Mouse (Mus musculus) heart, postnatal 0 days (tissue): ENCODE measurements around the gene Npr3. TPM values are rescaled to one million over a fixed set of nuclear protein-coding genes. Genes with fewer than 3 reads are reported as not detected.
A peak's percentile ranks its signal among the peaks of the same experiment; 100 is the strongest.

Experiments used
- ATAC-seq: fragments of 200-750 bp; cut with Nextera tagmentation; 2 replicates; pipeline ENCODE4 v1.8.0; 2017; ENCODE audit warnings: low read depth, moderate number of reproducible peaks, moderate library complexity; ENCODE audit not compliant: insufficient read depth
- DNase-seq: peaks from one replicate; pipeline ENCODE4 v3.0.0-alpha.2; 2016; ENCODE audit warnings: low spot score
- H3K27ac ChIP-seq: fragments of 300-500 bp; sonication (generic); 2 replicates; pipeline ENCODE4 v1.5.1; 2014; ENCODE audit warnings: low read depth, mild to moderate bottlenecking
- H3K27me3 ChIP-seq: fragments of 300-500 bp; sonication (generic); 2 replicates; pipeline ENCODE4 v1.6.1; 2014; ENCODE audit warnings: low read length, mixed read lengths; ENCODE audit not compliant: control insufficient read depth, insufficient read depth
- H3K36me3 ChIP-seq: fragments of 300-500 bp; sonication (generic); replicated peaks from 2 replicates; pipeline ENCODE4 v1.6.1; 2014; ENCODE audit warnings: low read length, mixed read lengths; ENCODE audit not compliant: control insufficient read depth, insufficient read depth
- H3K4me1 ChIP-seq: fragments of 300-500 bp; sonication (generic); 2 replicates; pipeline ENCODE4 v1.6.1; 2014; ENCODE audit warnings: antibody characterized with exemption; ENCODE audit not compliant: control insufficient read depth, insufficient read depth
- H3K4me2 ChIP-seq: fragments of 300-500 bp; sonication (generic); 2 replicates; pipeline ENCODE4 v1.6.1; 2014; ENCODE audit warnings: low read depth, mild to moderate bottlenecking, low read length, moderate library complexity
- H3K4me3 ChIP-seq: fragments of 300-500 bp; sonication (generic); 2 replicates; pipeline ENCODE4 v1.5.1; 2014; ENCODE audit warnings: low read depth, low read length
- H3K9ac ChIP-seq: fragments of 300-500 bp; sonication (generic); replicated peaks from 2 replicates; pipeline ENCODE4 v1.6.1; 2014; ENCODE audit warnings: low read depth, low read length, mixed read lengths
- H3K9me3 ChIP-seq: fragments of 300-500 bp; sonication (generic); replicated peaks from 2 replicates; pipeline ENCODE4 v1.6.1; 2016; ENCODE audit warnings: low read length; ENCODE audit not compliant: control insufficient read depth
- CTCF ChIP-seq: IDR thresholded peaks from 2 replicates; pipeline ENCODE4 v1.5.1; 2016; ENCODE audit warnings: antibody characterized with exemption, control low read depth, low read depth
- EP300 ChIP-seq: IDR thresholded peaks from 2 replicates; pipeline ENCODE4 v1.6.1; 2016; ENCODE audit warnings: antibody characterized with exemption, low read depth
- WGBS: fragments of 180-500 bp; shearing (Covaris S2); extraction: QIAGEN DNeasy Blood & Tissue Kit; methylation state at CpG from one replicate; pipeline ENCODE4 v1.1.7; 2014; 5-methylcytosine and 5-hydroxymethylcytosine counted together
- polyA plus RNA-seq: library from polyadenylated mRNA; unstranded; fragments of >200 nt; fragmentation: Nextera tagmentation; extraction: Ambion mirVana; gene quantifications from 2 replicates; pipeline ENCODE4 v1.2.1, GENCODE M21; 2015
- total RNA-seq: library from RNA; depleted of rRNA; stranded (reverse); fragments of >200 nt; gene quantifications from 2 replicates; pipeline ENCODE4 v1.2.3, GENCODE M21; 2014; ENCODE audit warnings: low replicate concordance

Gene Npr3
- total and polyA plus RNA-seq, 2 experiments from 2014 or later = 5.3 to 38.8 TPM

DNA sequence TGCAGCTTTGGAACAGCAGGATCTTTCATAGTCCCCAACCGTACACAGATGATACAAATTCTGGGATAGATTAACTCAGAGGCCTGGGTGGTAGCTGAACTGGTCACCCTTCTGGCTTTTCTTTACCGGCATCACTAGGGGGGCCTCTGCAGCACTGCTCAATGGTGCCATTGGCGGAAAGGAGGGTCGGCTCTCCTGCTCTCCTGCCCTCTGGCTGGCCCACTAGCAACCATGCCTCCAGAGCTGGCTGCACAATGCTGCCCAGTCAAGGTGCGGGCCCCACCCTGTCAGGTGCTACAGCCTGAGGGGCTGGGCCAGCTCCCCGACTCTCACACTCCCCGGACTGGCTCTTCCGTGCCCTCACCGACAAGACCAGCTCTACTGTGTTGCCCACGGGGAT is 43.1 kb upstream of the Npr3 start:
- Histone ChIP-seq H3K27ac (no peak overlapping the region), H3K9ac (no peak overlapping the region), H3K9me3 (no peaks in the 10 kb centered on the region), H3K4me2 (no peak overlapping the region), H3K4me1 (no peaks in the 10 kb centered on the region), H3K4me3 (no peak overlapping the region), H3K36me3 (no peaks in the 10 kb centered on the region), H3K27me3 (no peaks in the 10 kb centered on the region)
- DNase-seq (no peak), ATAC-seq (no peak)
- TF ChIP-seq CTCF = no peak
- no peak for TF ChIP-seq EP300
- WGBS = 90% methylated on average over 10 of the region's 10 CpGs

- H3K36me3 ChIP-seq = no peaks in the 10 kb centered on the region
- DNase-seq (no peak), ATAC-seq (no peak)
- no peak for TF ChIP-seq EP300
- TF ChIP-seq CTCF = no peak
- no peak overlapping the region for H3K4me3 ChIP-seq
- no peaks in the 10 kb centered on the region for H3K4me1 ChIP-seq
- no peak overlapping the region for H3K27ac ChIP-seq
- H3K9me3 ChIP-seq = no peaks in the 10 kb centered on the region
- H3K27me3 ChIP-seq = no peaks in the 10 kb centered on the region
- WGBS = 86% methylated on average over 3 of the region's 3 CpGs
- H3K4me2 ChIP-seq = no peak overlapping the region
- no peak overlapping the region for H3K9ac ChIP-seq
These were observed 42.4 kb upstream of the Npr3 start for GRCm38 (mm10) chr15:11949490-11949889.

GRCm38 (mm10) chr15:11940855-11941254 is 33.8 kb upstream of the Npr3 start:
- DNase-seq = no peak
- H3K9ac ChIP-seq = no peak overlapping the region
- no peaks in the 10 kb centered on the region for H3K4me1 ChIP-seq
- no peak overlapping the region for H3K4me2 ChIP-seq
- no peak overlapping the region for H3K4me3 ChIP-seq
- 71% methylated on average over 5 of the region's 5 CpGs for WGBS
- no peak for ATAC-seq
- TF ChIP-seq CTCF = no peak
- TF ChIP-seq EP300 = no peak
- no peaks in the 10 kb centered on the region for H3K27me3 ChIP-seq
- no peaks in the 10 kb centered on the region for H3K9me3 ChIP-seq
- no peaks in the 10 kb centered on the region for H3K36me3 ChIP-seq
- no peak overlapping the region for H3K27ac ChIP-seq

GRCm38 (mm10) chr15:11927742-11928141 is 20.7 kb upstream of the Npr3 start:
- WGBS = 76% methylated on average over 3 of the region's 3 CpGs
- no peak overlapping the region for H3K4me3 ChIP-seq
- H3K27ac ChIP-seq = no peak overlapping the region

GRCm38 (mm10) chr15:11914101-11914500 is 7.0 kb upstream of the Npr3 start:
- Histone ChIP-seq H3K9ac (no peak overlapping the region), H3K27me3 (no peaks in the 10 kb centered on the region), H3K4me1 (peaks cover 4% of the 10 kb centered on the region; the same call in 1 of the 2 replicates), H3K36me3 (no peaks in the 10 kb centered on the region), H3K27ac (no peak overlapping the region), H3K4me2 (no peak overlapping the region), H3K4me3 (no peak overlapping the region), H3K9me3 (peaks cover 12% of the 10 kb centered on the region)
- ATAC-seq (no peak), DNase-seq (no peak)
- no peak for TF ChIP-seq EP300
- TF ChIP-seq CTCF = no peak
- WGBS = 40% methylated on average over 9 of the region's 9 CpGs

More at GRCm38 (mm10) chr15:11927742-11928141, 20.7 kb upstream of the Npr3 start:
- ATAC-seq (no peak), DNase-seq (no peak)
- no peaks in the 10 kb centered on the region for H3K4me1 ChIP-seq
- no peaks in the 10 kb centered on the region for H3K9me3 ChIP-seq
- no peaks in the 10 kb centered on the region for H3K36me3 ChIP-seq
- H3K9ac ChIP-seq = no peak overlapping the region
- H3K27me3 ChIP-seq = no peaks in the 10 kb centered on the region
- no peak overlapping the region for H3K4me2 ChIP-seq
- TF ChIP-seq EP300 (no peak), CTCF (no peak)

DNA sequence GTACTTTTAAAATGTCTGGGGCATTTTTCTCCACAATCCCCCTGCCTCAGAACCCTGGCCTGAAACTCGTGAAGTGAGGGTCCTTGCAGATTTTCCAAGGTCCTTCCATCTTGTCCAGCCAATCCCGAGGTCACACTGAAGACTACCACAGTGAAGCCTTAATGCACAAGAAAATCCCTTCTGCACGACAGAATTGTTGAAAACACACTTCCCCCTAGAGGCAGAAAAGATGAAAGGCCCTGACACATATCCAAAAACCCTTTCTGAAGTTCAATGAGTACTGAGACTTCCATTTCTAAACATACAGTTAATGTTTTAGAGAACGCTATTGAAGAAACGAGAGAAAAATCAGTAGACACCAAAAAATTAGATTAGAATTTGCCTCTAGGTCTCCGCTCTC is 2.8 kb upstream of the Npr3 start:
- peaks cover 13% of the 10 kb centered on the region for H3K27me3 ChIP-seq
- H3K4me3 ChIP-seq = no peak overlapping the region
- H3K4me2 ChIP-seq = no peak overlapping the region
- no peak for TF ChIP-seq EP300
- peak; percentile 54 for TF ChIP-seq CTCF
- DNase-seq (peak; percentile 62), ATAC-seq (no peak)
- 38% methylated on average over 6 of the region's 6 CpGs for WGBS
- H3K4me1 ChIP-seq = peaks cover 12% of the 10 kb centered on the region
- no peaks in the 10 kb centered on the region for H3K36me3 ChIP-seq
- H3K27ac ChIP-seq = no peak overlapping the region
- H3K9ac ChIP-seq = no peak overlapping the region
- H3K9me3 ChIP-seq = no peaks in the 10 kb centered on the region
